Mouse (Mus musculus): Measurements from ENCODE around the gene 3110001I22Rik.

Gene 3110001I22Rik

GRCm38 (mm10) chr16:13716821-13717553 lies 45.3 kb downstream of the 3110001I22Rik start:
- DNase-seq (ENCODE audit: low read depth, low spot score) = no peak

DNA sequence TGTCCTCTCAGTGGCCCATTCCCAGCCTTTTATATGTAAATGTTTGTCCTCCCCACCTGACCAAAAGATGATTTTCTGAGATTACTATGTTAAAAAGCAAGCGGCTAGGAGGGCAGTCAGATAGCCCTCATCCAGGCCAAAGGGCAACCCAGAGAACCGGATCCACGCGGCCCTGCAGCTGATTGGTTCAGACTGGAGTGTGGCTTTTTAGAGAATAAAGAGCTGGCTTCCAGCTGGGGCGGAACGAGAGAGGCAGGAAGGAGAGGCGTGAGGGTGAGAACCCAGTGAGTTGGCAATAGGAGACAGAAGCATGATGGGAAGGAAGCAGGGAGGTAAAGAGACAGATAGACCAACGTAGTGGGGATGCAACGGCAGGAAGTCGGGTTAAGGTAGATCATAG lies 51.2 kb downstream of the 3110001I22Rik start:
- DNase-seq (ENCODE audit: low read depth, low spot score) = no peak

DNA sequence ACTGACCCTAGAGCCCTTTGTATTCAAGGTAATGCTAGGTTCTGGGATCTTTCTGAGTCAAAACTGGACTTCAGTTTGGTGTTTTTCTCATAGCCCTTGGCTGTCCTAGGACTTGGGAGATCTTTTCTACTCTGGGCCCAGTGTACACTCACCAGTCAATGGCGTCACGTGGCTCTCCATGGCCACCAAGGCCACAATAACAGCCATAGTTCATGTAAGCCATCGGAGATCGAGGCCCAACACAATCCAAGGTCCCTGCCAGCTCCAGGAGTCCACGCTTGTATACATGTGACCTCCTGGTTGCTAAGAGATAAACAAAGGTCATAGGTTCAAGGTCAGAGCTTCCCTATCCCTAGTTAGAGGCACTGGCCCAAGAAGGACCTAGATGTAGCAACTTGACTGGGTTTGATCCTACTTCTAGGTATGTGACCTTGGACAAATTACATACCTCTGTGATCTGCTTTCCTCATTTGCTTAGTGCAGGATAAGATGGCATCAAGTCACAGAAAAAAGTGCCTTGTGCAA lies 56.1 kb downstream of the 3110001I22Rik start:
- DNase-seq (ENCODE audit: low read depth, low spot score) = no peak
